In the genomic region with DNA sequence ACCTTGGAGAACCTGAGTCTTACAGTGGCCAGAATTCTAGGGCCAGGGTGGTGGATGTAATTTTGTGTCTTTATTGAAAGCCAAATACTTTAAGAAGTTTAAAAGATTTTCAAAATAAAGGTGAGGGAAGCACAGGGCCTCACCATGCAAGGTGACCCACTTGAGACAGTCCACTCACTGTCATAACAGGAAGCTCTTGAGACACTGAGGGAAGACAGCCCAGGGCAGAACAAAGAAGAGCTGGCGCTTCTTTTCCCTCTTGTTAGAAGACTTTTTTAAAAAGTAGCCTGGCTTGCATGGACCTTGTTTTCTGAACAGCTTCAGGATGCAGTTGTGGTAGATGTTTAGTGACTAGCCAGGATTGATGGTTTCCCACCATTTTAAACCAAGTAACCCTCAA, we compare ENCODE assay signal across 9 mouse cellular contexts. TPM values are rescaled to one million over a fixed set of nuclear protein-coding genes. Genes with fewer than 3 reads are reported as not detected.
A peak's percentile ranks its signal among the peaks of the same experiment; 100 is the strongest.
DNase-seq lines count a peak whose midpoint lies in the region; ATAC-seq and TF ChIP-seq lines count a peak whose summit lies in the region.
"Had no signal": no experiment of that assay in that cellular context is flagged by ENCODE, and none has a peak within 500 bp of the region (broad histone marks: within the 10 kb centered on the region; RNA-seq: fewer than 3 reads in every experiment).

No protein-coding gene starts in this region.

- DNase-seq in gastrocnemius, adult 2 months, result no peak
- DNase-seq in gastrocnemius, adult 18-20 months (ENCODE audit: low spot score), result no peak
- DNase-seq in liver, embryonic 11.5 days (ENCODE audit: low spot score), result no peak
- no peak for DNase-seq in embryo, embryonic 10.5 days (ENCODE audit: low spot score)
- DNase-seq in c-Kit-positive CD71-positive TER-119-positive erythroid progenitor cells, embryonic 14.5 days (ENCODE audit: low spot score), result no peak
- DNase-seq: adrenal gland, postnatal 25 days had no signal

- H3K4me1 ChIP-seq in megakaryocyte, embryonic 14.5 days, result peaks cover 64% of the 10 kb centered on the region
- peaks cover 24% of the 10 kb centered on the region for H3K4me1 ChIP-seq in liver, embryonic 11.5 days (replicated peaks; ENCODE audit: control insufficient read depth, insufficient read depth, low read length)
- peaks cover 23% of the 10 kb centered on the region for H3K4me1 ChIP-seq in stomach, embryonic 16.5 days (ENCODE audit: control insufficient read depth, insufficient read depth, low read length)

- peak overlapping the region; percentile 100 for H3K9ac ChIP-seq in liver, embryonic 11.5 days (ENCODE audit: low read depth, low read length)
- H3K9ac ChIP-seq in stomach, embryonic 16.5 days (ENCODE audit: low read length), result no peak overlapping the region; the same call in 1 of the 2 replicates

- intact Hi-C loops in gastrocnemius, adult 2 months (cut with DNase I), result no loop called here

- H3K36me3 ChIP-seq in megakaryocyte, embryonic 14.5 days (replicated peaks; ENCODE audit: low read length), result peaks cover 79% of the 10 kb centered on the region
- peaks cover 11% of the 10 kb centered on the region for H3K36me3 ChIP-seq in liver, embryonic 11.5 days (ENCODE audit: control insufficient read depth, insufficient read depth, low read length)
- H3K36me3 ChIP-seq in stomach, embryonic 16.5 days (ENCODE audit: control insufficient read depth, insufficient read depth, low read length), result peaks cover 16% of the 10 kb centered on the region; the same call in 1 of the 2 replicates

- peak overlapping the region; percentile 94 for H3K27ac ChIP-seq in gastrocnemius, adult 2 months
- peak overlapping the region; percentile 99 for H3K27ac ChIP-seq in liver, embryonic 11.5 days (ENCODE audit: low read depth, low read length)
- peak overlapping the region; percentile 99 for H3K27ac ChIP-seq in stomach, embryonic 16.5 days (ENCODE audit: low read length)

- H3K27me3 ChIP-seq in megakaryocyte, embryonic 14.5 days (replicated peaks), result no peaks in the 10 kb centered on the region
- H3K27me3 ChIP-seq in liver, embryonic 11.5 days (replicated peaks; ENCODE audit: control insufficient read depth, insufficient read depth, low read length), result no peaks in the 10 kb centered on the region
- H3K27me3 ChIP-seq in stomach, embryonic 16.5 days (ENCODE audit: control insufficient read depth, insufficient read depth, low read length), result no peaks in the 10 kb centered on the region

- TF ChIP-seq CTCF in gastrocnemius, adult 2 months (IDR thresholded peaks at IDR 0.05), result no peak

- ATAC-seq in megakaryocyte, adult 5-6 weeks (ENCODE audit: poor library complexity, severe bottlenecking), result no peak
- ATAC-seq in liver, embryonic 11.5 days (replicated peaks; ENCODE audit: low FRiP score), result no peak
- ATAC-seq in stomach, embryonic 16.5 days (ENCODE audit: insufficient read depth, low FRiP score), result no peak

- peak overlapping the region; percentile 99 for H3K4me2 ChIP-seq in liver, embryonic 11.5 days
- peak overlapping the region; percentile 87; the same call in 1 of the 2 replicates for H3K4me2 ChIP-seq in stomach, embryonic 16.5 days (ENCODE audit: low read depth, low read length)

- no peaks in the 10 kb centered on the region for H3K9me3 ChIP-seq in megakaryocyte, embryonic 14.5 days
- no peaks in the 10 kb centered on the region for H3K9me3 ChIP-seq in liver, embryonic 11.5 days (ENCODE audit: control insufficient read depth, low read length)
- no peaks in the 10 kb centered on the region for H3K9me3 ChIP-seq in stomach, embryonic 16.5 days (replicated peaks; ENCODE audit: control insufficient read depth, low read length)

- H3K4me3 ChIP-seq in gastrocnemius, adult 2 months, result peak overlapping the region; percentile 90
- H3K4me3 ChIP-seq in megakaryocyte, embryonic 14.5 days (replicated peaks), result peak overlapping the region; percentile 92
- H3K4me3 ChIP-seq in liver, embryonic 11.5 days (ENCODE audit: low read depth, low read length), result peak overlapping the region; percentile 78; the same call in 1 of the 2 replicates
- H3K4me3 ChIP-seq in stomach, embryonic 16.5 days (replicated peaks; ENCODE audit: low read length), result no peak overlapping the region; the same call in 1 of the 2 replicates

- WGBS in liver, embryonic 11.5 days, result 79% methylated on average over 1 of the region's 1 CpGs
- 60% methylated on average over 1 of the region's 1 CpGs for WGBS in stomach, embryonic 16.5 days

RNA-seq across cellular contexts. Expression of gene Ppp1r10, which starts 4.2 kb away (rescaled TPM):
- 10 to 100 TPM; 15.6 to 34.8 TPM for total RNA-seq in gastrocnemius, adult 2 months (2021)
- 10 to 100 TPM; 23.2 to 43.9 TPM for total RNA-seq in gastrocnemius, adult 18-20 months (2021)
- 28.5 and 36.4 TPM in 2 replicates for polyA plus RNA-seq in megakaryocyte, embryonic 14.5 days (2012; ENCODE audit: insufficient read depth, low replicate concordance)
- 82.4 and 93.7 TPM in 2 replicates for total RNA-seq in megakaryocyte, adult 5-6 weeks (2015)
- 131 and 157 TPM in 2 replicates for total RNA-seq in megakaryocyte, adult 5-6 weeks (2017)
- 35.4 and 39.7 TPM in 2 replicates for polyA plus RNA-seq in liver, embryonic 11.5 days (2014; fragmentation: Nextera tagmentation; extraction: Ambion mirVana)
- polyA plus RNA-seq in stomach, embryonic 16.5 days (2015; fragmentation: Nextera tagmentation; extraction: Ambion mirVana), result 33.1 and 34.3 TPM in 2 replicates

RNA-seq across cellular contexts. Expression of gene Mrps18b, which starts 4.2 kb away (rescaled TPM):
- 10 to 100 TPM; 58.6 to 65.4 TPM for total RNA-seq in gastrocnemius, adult 2 months (2021)
- 10 to 100 TPM; 61.6 to 62.4 TPM for total RNA-seq in gastrocnemius, adult 18-20 months (2021)
- 5.7 TPM in 1 of 2 replicates, not detected in the other for polyA plus RNA-seq in megakaryocyte, embryonic 14.5 days (2012; ENCODE audit: insufficient read depth, low replicate concordance)
- total RNA-seq in megakaryocyte, adult 5-6 weeks (2015), result 29.2 and 35.9 TPM in 2 replicates
- 25.0 and 28.9 TPM in 2 replicates for total RNA-seq in megakaryocyte, adult 5-6 weeks (2017)
- polyA plus RNA-seq in liver, embryonic 11.5 days (2014; fragmentation: Nextera tagmentation; extraction: Ambion mirVana), result 167 and 172 TPM in 2 replicates
- polyA plus RNA-seq in stomach, embryonic 16.5 days (2015; fragmentation: Nextera tagmentation; extraction: Ambion mirVana), result 83.2 and 87.3 TPM in 2 replicates

RNA-seq across cellular contexts. Expression of gene Atat1, which starts 10.5 kb away (rescaled TPM):
- total RNA-seq in gastrocnemius, adult 2 months (2021), result 1 to 10 TPM; 2.8 to 4.2 TPM
- 1 to 10 TPM; 3.9 to 4.8 TPM for total RNA-seq in gastrocnemius, adult 18-20 months (2021)
- polyA plus RNA-seq in megakaryocyte, embryonic 14.5 days (2012; ENCODE audit: insufficient read depth, low replicate concordance), result 15.4 and 23.3 TPM in 2 replicates
- 8.7 and 10.1 TPM in 2 replicates for total RNA-seq in megakaryocyte, adult 5-6 weeks (2015)
- total RNA-seq in megakaryocyte, adult 5-6 weeks (2017), result 5.2 and 7.6 TPM in 2 replicates
- 39.5 and 40.0 TPM in 2 replicates for polyA plus RNA-seq in liver, embryonic 11.5 days (2014; fragmentation: Nextera tagmentation; extraction: Ambion mirVana)
- 50.8 and 51.9 TPM in 2 replicates for polyA plus RNA-seq in stomach, embryonic 16.5 days (2015; fragmentation: Nextera tagmentation; extraction: Ambion mirVana)

RNA-seq across cellular contexts. Expression of gene 2310061I04Rik, which starts 23.2 kb away (rescaled TPM):
- 10 to 100 TPM; 73.0 to 78.4 TPM for total RNA-seq in gastrocnemius, adult 2 months (2021)
- total RNA-seq in gastrocnemius, adult 18-20 months (2021), result 10 to 100 TPM; 78.6 to 79.3 TPM
- polyA plus RNA-seq in megakaryocyte, embryonic 14.5 days (2012; ENCODE audit: insufficient read depth, low replicate concordance), result 101 and 470 TPM in 2 replicates
- total RNA-seq in megakaryocyte, adult 5-6 weeks (2015), result 28.4 and 31.8 TPM in 2 replicates
- total RNA-seq in megakaryocyte, adult 5-6 weeks (2017), result 3.5 and 9.8 TPM in 2 replicates
- polyA plus RNA-seq in liver, embryonic 11.5 days (2014; fragmentation: Nextera tagmentation; extraction: Ambion mirVana), result 33.7 and 34.0 TPM in 2 replicates
- polyA plus RNA-seq in stomach, embryonic 16.5 days (2015; fragmentation: Nextera tagmentation; extraction: Ambion mirVana), result 19.1 and 22.9 TPM in 2 replicates

RNA-seq across cellular contexts. Expression of gene Dhx16, which starts 40.8 kb away (rescaled TPM):
- 10 to 100 TPM; 13.2 to 16.2 TPM for total RNA-seq in gastrocnemius, adult 2 months (2021)
- total RNA-seq in gastrocnemius, adult 18-20 months (2021), result 10 to 100 TPM; 11.7 to 14.1 TPM
- 23.2 and 32.1 TPM in 2 replicates for polyA plus RNA-seq in megakaryocyte, embryonic 14.5 days (2012; ENCODE audit: insufficient read depth, low replicate concordance)
- total RNA-seq in megakaryocyte, adult 5-6 weeks (2015), result 87.6 and 118 TPM in 2 replicates
- 65.9 and 72.8 TPM in 2 replicates for total RNA-seq in megakaryocyte, adult 5-6 weeks (2017)
- polyA plus RNA-seq in liver, embryonic 11.5 days (2014; fragmentation: Nextera tagmentation; extraction: Ambion mirVana), result 69.1 and 70.4 TPM in 2 replicates
- polyA plus RNA-seq in stomach, embryonic 16.5 days (2015; fragmentation: Nextera tagmentation; extraction: Ambion mirVana), result 33.8 and 44.1 TPM in 2 replicates
